Mouse (Mus musculus): Measurements from ENCODE around the gene Phf5a.

- no peak for TF ChIP-seq CTCF (IDR thresholded peaks at IDR 0.05; ENCODE audit: low read depth, low read length)
- TF ChIP-seq GATA2 (IDR thresholded peaks at IDR 0.05; ENCODE audit: borderline replicate concordance, low read depth, low read length), result no peak
- TF ChIP-seq GATA1 (IDR thresholded peaks at IDR 0.05; ENCODE audit: borderline replicate concordance, low read length), result no peak
- no peak for TF ChIP-seq POLR2AphosphoS5 (IDR thresholded peaks at IDR 0.05; ENCODE audit: insufficient replicate concordance, low read depth, low read length)
- TF ChIP-seq TAL1 (conservative IDR thresholded peaks at IDR 0.05; ENCODE audit: low read depth, low read length), result no peak
Observed at GRCm38 (mm10) chr15:81859330-81860255, 12.1 kb downstream of the Phf5a start.
